Mouse (Mus musculus): Measurements from ENCODE around the gene Ms4a6c. TPM values are rescaled to one million over a fixed set of nuclear protein-coding genes. Genes with fewer than 3 reads are reported as not detected.
"Not testable (repeated sequence)": the region's sequence is repeated elsewhere in the genome, so short reads cannot be mapped to it uniquely, and the experiment has no call there.

Gene Ms4a6c
- polyA plus RNA-seq, 1 experiment from 2014 or later = 0.46 TPM

DNA sequence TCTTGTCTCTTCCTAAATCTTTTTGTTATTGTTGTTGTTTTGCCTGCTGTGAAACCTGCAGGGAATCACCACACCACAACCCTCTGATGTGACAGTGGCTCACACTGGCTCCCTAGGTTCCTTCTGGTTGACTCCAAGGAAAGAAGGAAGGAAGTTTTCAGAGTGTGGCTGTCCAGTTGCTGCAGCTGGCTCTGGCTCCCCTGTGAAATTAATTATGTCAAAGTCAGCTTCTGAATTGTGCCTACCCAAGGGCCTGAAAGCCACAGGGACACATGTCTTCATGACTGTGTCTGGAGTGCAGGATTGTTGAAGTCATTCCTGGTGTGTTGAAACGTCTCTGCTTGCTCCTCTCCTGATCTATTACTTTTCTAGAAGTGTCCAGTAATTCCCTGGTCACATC is 805 bp upstream of the Ms4a6c start:
- not testable (repeated sequence) for ATAC-seq (ENCODE audit: low read depth); H3K36me3 ChIP-seq (ENCODE audit: control insufficient read depth, insufficient read depth, low read length); H3K27me3 ChIP-seq (ENCODE audit: control insufficient read depth, insufficient read depth, low read length); H3K4me2 ChIP-seq (ENCODE audit: low read depth, low read length); H3K9me3 ChIP-seq (ENCODE audit: control insufficient read depth, low read length); H3K9ac ChIP-seq (replicated peaks; ENCODE audit: low read depth, low read length); H3K4me1 ChIP-seq (ENCODE audit: control insufficient read depth, insufficient read depth, low read length); H3K4me3 ChIP-seq (ENCODE audit: low read depth, low read length); H3K27ac ChIP-seq (ENCODE audit: low read depth, low read length)
- WGBS = 71% methylated on average over 1 of the region's 1 CpGs

DNA sequence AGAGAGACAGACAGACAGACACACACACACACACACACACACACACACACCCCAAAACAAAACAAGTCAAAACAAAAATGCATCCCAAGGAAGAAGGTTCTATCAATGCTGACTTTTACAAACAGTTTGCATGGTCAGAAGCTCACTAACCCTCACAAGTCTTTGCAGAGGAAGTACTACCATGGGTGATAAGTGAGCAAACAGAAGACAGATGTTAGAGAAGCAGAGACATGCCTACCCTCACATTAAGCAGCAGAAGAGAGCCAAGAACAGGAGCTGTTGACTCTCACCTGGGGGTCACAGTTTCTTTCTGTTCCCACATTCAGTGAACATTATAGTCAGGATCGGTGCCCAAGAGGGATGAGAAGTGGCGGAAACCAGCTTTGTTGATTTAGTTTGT is 10.5 kb downstream of the Ms4a6c start:
- Histone ChIP-seq H3K9me3 (ENCODE audit: control insufficient read depth, low read length) (no peaks in the 10 kb centered on the region), H3K9ac (replicated peaks; ENCODE audit: low read depth, low read length) (no peak overlapping the region), H3K36me3 (ENCODE audit: control insufficient read depth, insufficient read depth, low read length) (no peaks in the 10 kb centered on the region), H3K4me2 (ENCODE audit: low read depth, low read length) (no peak overlapping the region), H3K4me3 (ENCODE audit: low read depth, low read length) (no peak overlapping the region), H3K27ac (ENCODE audit: low read depth, low read length) (no peak overlapping the region), H3K4me1 (ENCODE audit: control insufficient read depth, insufficient read depth, low read length) (no peaks in the 10 kb centered on the region), H3K27me3 (ENCODE audit: control insufficient read depth, insufficient read depth, low read length) (no peaks in the 10 kb centered on the region)
- ATAC-seq (ENCODE audit: low read depth) = no peak
- 89% methylated on average over 2 of the region's 2 CpGs for WGBS

DNA sequence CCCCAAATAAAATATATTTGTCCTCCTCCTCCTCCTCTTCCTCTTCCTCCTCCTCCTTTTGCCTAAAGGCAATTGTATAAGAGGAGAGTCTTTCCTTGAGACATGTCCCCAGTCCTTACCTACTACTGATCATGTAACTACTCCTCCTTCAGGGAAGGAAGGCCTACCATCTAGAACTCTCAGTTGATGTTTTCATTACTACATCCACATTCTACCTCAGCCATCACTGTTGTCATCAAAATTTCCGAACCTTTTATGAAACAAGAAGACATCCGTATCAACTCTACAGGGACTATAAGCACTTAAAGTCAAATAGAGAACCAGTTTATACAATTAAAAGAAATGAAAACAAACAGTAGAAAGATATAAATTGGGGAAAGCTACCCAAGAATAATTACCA is 13.5 kb downstream of the Ms4a6c start:
- WGBS = 92% methylated on average over 2 of the region's 2 CpGs

DNA sequence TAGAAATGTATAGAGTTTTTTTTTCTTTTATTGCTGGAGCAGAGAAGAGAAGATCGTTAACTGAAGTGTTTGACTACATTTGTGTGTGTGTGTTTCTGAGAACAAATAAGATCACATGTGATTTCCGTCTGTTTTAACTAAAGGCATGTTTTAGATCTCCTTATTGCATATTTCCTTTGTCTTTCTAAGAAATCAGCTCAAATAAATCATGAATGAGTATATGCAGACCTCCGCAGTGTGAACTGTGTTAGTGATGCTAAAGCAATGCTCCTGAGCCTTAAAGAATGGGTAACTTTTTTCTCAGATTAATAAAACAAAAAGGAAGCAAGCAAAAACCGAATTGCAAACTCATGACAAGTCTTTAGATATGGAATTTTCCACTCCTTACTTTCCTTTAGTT is 14.8 kb downstream of the Ms4a6c start:
- no peaks in the 10 kb centered on the region for H3K27me3 ChIP-seq (ENCODE audit: control insufficient read depth, insufficient read depth, low read length)
- no peaks in the 10 kb centered on the region for H3K36me3 ChIP-seq (ENCODE audit: control insufficient read depth, insufficient read depth, low read length)
- ATAC-seq (ENCODE audit: low read depth) = no peak
- H3K4me1 ChIP-seq (ENCODE audit: control insufficient read depth, insufficient read depth, low read length) = no peaks in the 10 kb centered on the region
- no peaks in the 10 kb centered on the region for H3K9me3 ChIP-seq (ENCODE audit: control insufficient read depth, low read length)
- 79% methylated on average over 4 of the region's 4 CpGs for WGBS
- H3K4me3 ChIP-seq (ENCODE audit: low read depth, low read length) = no peak overlapping the region
- H3K9ac ChIP-seq (replicated peaks; ENCODE audit: low read depth, low read length) = no peak overlapping the region
- H3K4me2 ChIP-seq (ENCODE audit: low read depth, low read length) = no peak overlapping the region
- H3K27ac ChIP-seq (ENCODE audit: low read depth, low read length) = no peak overlapping the region

More for the DNA sequence above, 13.5 kb downstream of the Ms4a6c start:
- Histone ChIP-seq H3K9ac (replicated peaks; ENCODE audit: low read depth, low read length) (no peak overlapping the region), H3K4me1 (ENCODE audit: control insufficient read depth, insufficient read depth, low read length) (no peaks in the 10 kb centered on the region), H3K27me3 (ENCODE audit: control insufficient read depth, insufficient read depth, low read length) (no peaks in the 10 kb centered on the region), H3K4me3 (ENCODE audit: low read depth, low read length) (no peak overlapping the region), H3K9me3 (ENCODE audit: control insufficient read depth, low read length) (no peaks in the 10 kb centered on the region), H3K27ac (ENCODE audit: low read depth, low read length) (no peak overlapping the region), H3K36me3 (ENCODE audit: control insufficient read depth, insufficient read depth, low read length) (no peaks in the 10 kb centered on the region), H3K4me2 (ENCODE audit: low read depth, low read length) (no peak overlapping the region)
- ATAC-seq (ENCODE audit: low read depth) = no peak

DNA sequence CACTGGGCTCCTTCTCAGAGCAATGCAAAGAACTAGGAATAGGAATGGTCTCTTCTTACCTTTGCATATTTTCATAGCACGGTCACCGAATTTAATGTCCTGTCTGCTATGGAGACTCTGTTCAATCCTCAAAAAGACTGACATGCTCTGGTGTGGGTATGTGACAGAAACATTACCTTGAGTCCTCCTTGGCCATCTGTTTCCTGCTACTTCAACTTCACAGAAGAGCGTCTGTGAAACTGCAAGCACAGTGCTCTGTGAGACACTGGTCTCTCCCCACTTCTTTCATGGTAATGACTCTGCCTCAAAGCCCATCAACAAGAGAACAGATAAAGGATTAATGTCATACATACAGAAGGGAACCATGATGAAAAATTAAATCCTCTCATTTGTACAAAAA is 15.2 kb downstream of the Ms4a6c start:
- Histone ChIP-seq H3K9ac (replicated peaks; ENCODE audit: low read depth, low read length) (no peak overlapping the region), H3K4me3 (ENCODE audit: low read depth, low read length) (no peak overlapping the region), H3K4me1 (ENCODE audit: control insufficient read depth, insufficient read depth, low read length) (no peaks in the 10 kb centered on the region), H3K36me3 (ENCODE audit: control insufficient read depth, insufficient read depth, low read length) (no peaks in the 10 kb centered on the region), H3K9me3 (ENCODE audit: control insufficient read depth, low read length) (no peaks in the 10 kb centered on the region), H3K27ac (ENCODE audit: low read depth, low read length) (no peak overlapping the region), H3K27me3 (ENCODE audit: control insufficient read depth, insufficient read depth, low read length) (no peaks in the 10 kb centered on the region), H3K4me2 (ENCODE audit: low read depth, low read length) (no peak overlapping the region)
- WGBS = 84% methylated on average over 3 of the region's 3 CpGs
- no peak for ATAC-seq (ENCODE audit: low read depth)

DNA sequence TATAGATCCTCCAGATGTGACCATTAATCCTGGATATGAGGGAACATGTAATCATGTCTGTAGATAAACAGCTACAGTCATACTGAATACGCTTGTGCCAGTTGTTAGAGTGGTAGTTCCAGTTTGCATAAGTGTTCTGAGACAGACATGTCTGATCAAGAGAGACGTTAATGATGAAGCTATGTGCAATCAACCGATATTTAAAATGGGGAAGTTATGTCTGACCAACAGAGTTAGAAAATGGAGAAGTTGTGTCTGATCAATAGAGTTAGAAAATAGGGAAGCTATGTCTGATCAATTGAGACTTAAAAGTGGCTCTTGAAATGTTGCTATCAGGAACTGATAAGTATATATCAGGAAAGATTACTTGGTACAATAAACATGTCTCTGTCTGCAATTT is 16.1 kb downstream of the Ms4a6c start:
- no peak for ATAC-seq (ENCODE audit: low read depth)
- no peak overlapping the region for H3K4me2 ChIP-seq (ENCODE audit: low read depth, low read length)
- H3K27me3 ChIP-seq (ENCODE audit: control insufficient read depth, insufficient read depth, low read length) = no peaks in the 10 kb centered on the region
- no peaks in the 10 kb centered on the region for H3K4me1 ChIP-seq (ENCODE audit: control insufficient read depth, insufficient read depth, low read length)
- 95% methylated on average over 3 of the region's 3 CpGs for WGBS
- no peaks in the 10 kb centered on the region for H3K9me3 ChIP-seq (ENCODE audit: control insufficient read depth, low read length)
- H3K27ac ChIP-seq (ENCODE audit: low read depth, low read length) = no peak overlapping the region
- no peak overlapping the region for H3K4me3 ChIP-seq (ENCODE audit: low read depth, low read length)
- no peak overlapping the region for H3K9ac ChIP-seq (replicated peaks; ENCODE audit: low read depth, low read length)
- no peaks in the 10 kb centered on the region for H3K36me3 ChIP-seq (ENCODE audit: control insufficient read depth, insufficient read depth, low read length)

DNA sequence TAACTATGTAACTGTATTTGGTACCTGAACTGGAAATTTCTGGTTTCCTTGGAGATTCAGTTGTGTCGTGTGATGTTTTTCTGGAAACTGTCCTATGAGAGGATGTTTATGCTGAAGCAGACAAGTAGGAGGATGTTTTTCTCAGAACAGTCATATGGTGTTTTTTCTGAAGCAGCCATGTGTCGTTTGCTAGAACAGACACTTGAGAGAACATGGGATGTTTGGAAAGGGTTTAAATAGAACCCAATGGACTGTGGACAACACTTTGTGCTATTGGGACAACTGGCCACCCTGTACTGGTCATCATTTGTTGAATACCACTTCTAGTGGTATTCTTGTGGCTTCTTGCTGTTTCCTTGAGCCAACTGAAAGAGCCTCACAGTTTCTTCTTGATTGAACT is 16.6 kb downstream of the Ms4a6c start, which contains the start of gene Gm8369:
Gm8369 (plus strand) TSS at position 193 of the 400 bp plus-strand sequence.
- Histone ChIP-seq H3K9me3 (ENCODE audit: control insufficient read depth, low read length) (no peaks in the 10 kb centered on the region), H3K4me2 (ENCODE audit: low read depth, low read length) (no peak within 1 kb of the TSS)
- 85% methylated on average over 2 of the region's 2 CpGs for WGBS

DNA sequence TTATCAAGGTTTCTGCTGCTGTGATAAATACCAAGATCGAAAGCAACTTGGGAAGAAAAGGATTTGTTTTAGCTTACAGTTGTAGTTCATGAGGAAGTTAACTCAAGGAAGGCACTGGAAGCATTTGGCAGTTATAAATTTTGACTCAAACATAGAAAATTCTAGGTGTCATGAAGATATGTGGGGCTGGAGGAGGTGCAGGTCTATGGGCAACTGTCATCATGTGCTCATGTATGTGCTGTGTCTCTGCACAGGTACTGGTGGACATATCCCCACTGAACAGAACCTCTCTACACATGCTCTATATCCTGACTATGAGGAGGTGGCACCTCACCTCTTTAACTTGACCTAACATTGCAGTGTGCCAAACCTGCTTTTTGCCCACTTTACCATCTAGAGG is 17.4 kb downstream of the Ms4a6c start:
- Histone ChIP-seq H3K9me3 (ENCODE audit: control insufficient read depth, low read length) (no peaks in the 10 kb centered on the region), H3K4me1 (ENCODE audit: control insufficient read depth, insufficient read depth, low read length) (no peaks in the 10 kb centered on the region), H3K27ac (ENCODE audit: low read depth, low read length) (no peak overlapping the region), H3K9ac (replicated peaks; ENCODE audit: low read depth, low read length) (no peak overlapping the region), H3K36me3 (ENCODE audit: control insufficient read depth, insufficient read depth, low read length) (no peaks in the 10 kb centered on the region), H3K4me3 (ENCODE audit: low read depth, low read length) (no peak overlapping the region), H3K4me2 (ENCODE audit: low read depth, low read length) (no peak overlapping the region), H3K27me3 (ENCODE audit: control insufficient read depth, insufficient read depth, low read length) (no peaks in the 10 kb centered on the region)
- WGBS = 92% methylated on average over 1 of the region's 1 CpGs
- no peak for ATAC-seq (ENCODE audit: low read depth)

More for the DNA sequence above, 16.6 kb downstream of the Ms4a6c start, which contains the start of gene Gm8369:
- Histone ChIP-seq H3K27me3 (ENCODE audit: control insufficient read depth, insufficient read depth, low read length) (no peaks in the 10 kb centered on the region), H3K4me1 (ENCODE audit: control insufficient read depth, insufficient read depth, low read length) (no peaks in the 10 kb centered on the region), H3K36me3 (ENCODE audit: control insufficient read depth, insufficient read depth, low read length) (no peaks in the 10 kb centered on the region), H3K9ac (replicated peaks; ENCODE audit: low read depth, low read length) (no peak within 1 kb of the TSS), H3K4me3 (ENCODE audit: low read depth, low read length) (no peak within 1 kb of the TSS), H3K27ac (ENCODE audit: low read depth, low read length) (no peak within 1 kb of the TSS)
- no peak for ATAC-seq (ENCODE audit: low read depth)

DNA sequence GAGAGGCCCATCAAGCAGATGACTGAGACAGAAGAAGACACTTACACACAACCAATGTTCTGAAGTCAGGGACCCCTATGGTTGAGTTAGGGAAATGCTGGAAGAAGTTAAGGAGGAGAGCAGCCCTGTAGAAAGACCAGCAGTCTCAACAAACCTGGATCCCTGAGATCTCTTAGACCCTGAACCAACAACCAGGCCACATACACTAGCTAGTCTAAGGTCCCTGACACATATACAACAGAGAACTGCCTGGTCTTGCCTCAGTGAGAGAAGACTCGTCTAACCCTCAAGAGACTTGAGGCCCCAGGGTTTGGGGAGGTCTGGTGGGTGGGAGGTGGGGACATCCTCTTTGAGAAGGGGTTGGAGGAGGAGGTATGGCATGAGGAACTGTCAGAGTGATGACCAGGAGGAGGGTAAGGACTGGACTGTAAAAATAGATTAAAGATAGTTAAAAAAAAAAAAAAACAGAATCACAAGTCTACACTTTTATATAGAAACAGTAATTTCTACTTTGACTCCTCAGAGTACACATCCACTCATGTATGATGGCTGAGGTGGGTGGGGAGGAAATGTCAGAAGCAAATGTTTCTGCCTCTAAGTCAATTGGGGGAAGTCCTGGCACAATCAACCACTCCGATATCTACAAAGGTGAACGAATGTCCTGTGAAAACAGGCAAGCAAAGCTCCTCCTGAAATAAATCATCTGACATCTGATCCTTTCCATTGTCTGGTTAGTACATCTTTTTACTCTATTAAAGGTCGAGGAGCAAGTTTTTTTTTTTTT is 22.4 kb downstream of the Ms4a6c start:
- H3K9me3 ChIP-seq (ENCODE audit: control insufficient read depth, low read length) = no peaks in the 10 kb centered on the region
- H3K9ac ChIP-seq (replicated peaks; ENCODE audit: low read depth, low read length) = no peak overlapping the region
- no peak overlapping the region for H3K4me3 ChIP-seq (ENCODE audit: low read depth, low read length)
- H3K27ac ChIP-seq (ENCODE audit: low read depth, low read length) = no peak overlapping the region
- no peaks in the 10 kb centered on the region for H3K36me3 ChIP-seq (ENCODE audit: control insufficient read depth, insufficient read depth, low read length)
- H3K4me2 ChIP-seq (ENCODE audit: low read depth, low read length) = no peak overlapping the region
- H3K4me1 ChIP-seq (ENCODE audit: control insufficient read depth, insufficient read depth, low read length) = no peaks in the 10 kb centered on the region
- no peak for ATAC-seq (ENCODE audit: low read depth)
- WGBS = 73% methylated on average over 4 of the region's 4 CpGs
- H3K27me3 ChIP-seq (ENCODE audit: control insufficient read depth, insufficient read depth, low read length) = no peaks in the 10 kb centered on the region

Data from neural tube, embryonic 14.5 days (tissue).